Comparison of ENCODE assay signal across 8 mouse cellular contexts in genomic region chr8:121108657-121109056, GRCm38 (mm10). TPM values are rescaled to one million over a fixed set of nuclear protein-coding genes. Genes with fewer than 3 reads are reported as not detected.
DNase-seq lines count a peak whose midpoint lies in the region; ATAC-seq and TF ChIP-seq lines count a peak whose summit lies in the region.

No protein-coding gene starts in this region.

- no peak for TF ChIP-seq CTCF in C2C12 (IDR thresholded peaks at IDR 0.05; ENCODE audit: control insufficient read depth, insufficient read depth, insufficient read length)

- H3ac ChIP-seq in C2C12 (ENCODE audit: control insufficient read depth, insufficient read length, low read depth) = peak overlapping the region; percentile 47

- peak overlapping the region; percentile 95 for H3K4me3 ChIP-seq in heart, embryonic 10.5 days
- peak overlapping the region; percentile 66 for H3K4me3 ChIP-seq in C2C12 (ENCODE audit: insufficient read depth, poor library complexity, severe bottlenecking)
- H3K4me3 ChIP-seq in forebrain, embryonic 14.5 days (ENCODE audit: low read depth, low read length) = peak overlapping the region; percentile 79
- peak overlapping the region; percentile 82 for H3K4me3 ChIP-seq in liver, embryonic 15.5 days (replicated peaks)

- no peaks in the 10 kb centered on the region for H3K79me3 ChIP-seq in C2C12 (ENCODE audit: low read depth)

- H3K4me1 ChIP-seq in heart, embryonic 10.5 days = peaks cover 41% of the 10 kb centered on the region
- H3K4me1 ChIP-seq in forebrain, embryonic 14.5 days (ENCODE audit: control insufficient read depth, insufficient read depth, low read length) = peaks cover 6% of the 10 kb centered on the region; the same call in 1 of the 2 replicates
- H3K4me1 ChIP-seq in liver, embryonic 15.5 days (replicated peaks) = peaks cover 25% of the 10 kb centered on the region

- peaks cover 19% of the 10 kb centered on the region for H3K79me2 ChIP-seq in C2C12 (ENCODE audit: control insufficient read depth, insufficient read depth)

- H3K9ac ChIP-seq in forebrain, embryonic 14.5 days (ENCODE audit: low read length) = peak overlapping the region; percentile 85
- H3K9ac ChIP-seq in liver, embryonic 15.5 days = peak overlapping the region; percentile 71

- H3K9me3 ChIP-seq in heart, embryonic 10.5 days = no peaks in the 10 kb centered on the region
- no peaks in the 10 kb centered on the region for H3K9me3 ChIP-seq in forebrain, embryonic 14.5 days (replicated peaks; ENCODE audit: control insufficient read depth, low read length)
- no peaks in the 10 kb centered on the region for H3K9me3 ChIP-seq in liver, embryonic 15.5 days (replicated peaks)

- H3K4me2 ChIP-seq in forebrain, embryonic 14.5 days (ENCODE audit: low read length) = peak overlapping the region; percentile 82
- peak overlapping the region; percentile 86 for H3K4me2 ChIP-seq in liver, embryonic 15.5 days

- no peak for DNase-seq in heart, embryonic 10.5 days (ENCODE audit: low spot score)
- no peak for DNase-seq in heart, adult 9 months (ENCODE audit: low spot score in 2 of 2)
- DNase-seq in forebrain, embryonic 14.5 days (ENCODE audit: low spot score) = no peak
- no peak for DNase-seq in cerebellum, adult 9-11 months
- no peak for DNase-seq in gastrocnemius, adult 18-20 months (ENCODE audit: low spot score)

- WGBS in heart, embryonic 10.5 days = 15% methylated on average over 5 of the region's 5 CpGs
- 10% methylated on average over 5 of the region's 5 CpGs for WGBS in forebrain, embryonic 14.5 days
- WGBS in liver, embryonic 15.5 days (ENCODE audit: insufficient replicate concordance) = 6% methylated on average over 5 of the region's 5 CpGs

- H3K27ac ChIP-seq in heart, embryonic 10.5 days = peak overlapping the region; percentile 95
- no peak overlapping the region for H3K27ac ChIP-seq in forebrain, embryonic 14.5 days (ENCODE audit: low read depth, low read length)
- no peak overlapping the region for H3K27ac ChIP-seq in liver, embryonic 15.5 days (replicated peaks)

- no peak for ATAC-seq in forebrain, embryonic 14.5 days
- ATAC-seq in liver, embryonic 15.5 days (ENCODE audit: insufficient read depth) = no peak
- no peak for ATAC-seq in megakaryocyte-erythroid progenitor cell, adult 5-6 weeks (replicated peaks; ENCODE audit: low FRiP score, low TSS enrichment, poor library complexity, severe bottlenecking)

- H3K36me3 ChIP-seq in heart, embryonic 10.5 days = peaks cover 20% of the 10 kb centered on the region
- H3K36me3 ChIP-seq in C2C12 (ENCODE audit: control insufficient read depth, insufficient read depth) = peaks cover 8% of the 10 kb centered on the region
- peaks cover 10% of the 10 kb centered on the region; the same call in 1 of the 2 replicates for H3K36me3 ChIP-seq in forebrain, embryonic 14.5 days (ENCODE audit: control insufficient read depth, insufficient read depth, low read length)
- peaks cover 14% of the 10 kb centered on the region; the same call in 1 of the 2 replicates for H3K36me3 ChIP-seq in liver, embryonic 15.5 days (replicated peaks)

- H3K27me3 ChIP-seq in heart, embryonic 10.5 days (ENCODE audit: insufficient read depth, poor library complexity, severe bottlenecking) = peaks cover 30% of the 10 kb centered on the region
- no peaks in the 10 kb centered on the region for H3K27me3 ChIP-seq in C2C12 (ENCODE audit: control insufficient read depth, insufficient read depth, insufficient read length)
- H3K27me3 ChIP-seq in forebrain, embryonic 14.5 days (replicated peaks; ENCODE audit: control insufficient read depth, insufficient read depth, low read length) = peaks cover 3% of the 10 kb centered on the region
- peaks cover 28% of the 10 kb centered on the region for H3K27me3 ChIP-seq in liver, embryonic 15.5 days

TF ChIP-seq in C2C12, 6 proteins besides CTCF, POLR2A, EP300 and RAD21:
- no peak for TF ChIP-seq MAX (IDR thresholded peaks at IDR 0.05)
- no peak for TF ChIP-seq FOSL1 (IDR thresholded peaks at IDR 0.05; ENCODE audit: insufficient read depth, low read length, poor library complexity, severe bottlenecking)
- TF ChIP-seq CEBPB (IDR thresholded peaks at IDR 0.05; ENCODE audit: low read depth) = no peak
- TF ChIP-seq USF1 (IDR thresholded peaks at IDR 0.05; ENCODE audit: low read depth) = no peak
- TF ChIP-seq MYOG (IDR thresholded peaks at IDR 0.05; ENCODE audit: control insufficient read depth, extremely low read depth, insufficient read length) = no peak

RNA-seq across cellular contexts. Expression of gene Mthfsd, which starts 0.5 kb away (rescaled TPM):
- 57.0 and 58.7 TPM in 2 replicates for polyA plus RNA-seq in heart, embryonic 10.5 days (2016; fragmentation: Nextera tagmentation; extraction: Ambion mirVana)
- 22.7 TPM for polyA plus RNA-seq in C2C12 (2012; fragmentation: generic; extraction: Trizol)
- polyA plus RNA-seq in forebrain, embryonic 14.5 days (2014; fragmentation: Nextera tagmentation; extraction: Ambion mirVana) = 47.4 and 47.6 TPM in 2 replicates
- 19.3 and 19.8 TPM in 2 replicates for polyA plus RNA-seq in liver, embryonic 15.5 days (2015; fragmentation: Nextera tagmentation; extraction: Ambion mirVana)
- 41.2 and 48.6 TPM in 2 replicates for total RNA-seq in megakaryocyte-erythroid progenitor cell, adult 5-6 weeks (2014; fragmentation: Nextera tagmentation)
- 13.7 and 24.8 TPM in 2 replicates for total RNA-seq in megakaryocyte-erythroid progenitor cell, adult 5-6 weeks (2017)
- 10 to 100 TPM; 12.8 to 14.7 TPM for total RNA-seq in gastrocnemius, adult 18-20 months (2021)

RNA-seq across cellular contexts. Expression of gene Foxc2, which starts 7.3 kb away (rescaled TPM):
- 12.4 and 14.8 TPM in 2 replicates for polyA plus RNA-seq in heart, embryonic 10.5 days (2016; fragmentation: Nextera tagmentation; extraction: Ambion mirVana)
- 22.9 TPM for polyA plus RNA-seq in C2C12 (2012; fragmentation: generic; extraction: Trizol)
- 1.1 and 2.1 TPM in 2 replicates for polyA plus RNA-seq in forebrain, embryonic 14.5 days (2014; fragmentation: Nextera tagmentation; extraction: Ambion mirVana)
- polyA plus RNA-seq in liver, embryonic 15.5 days (2015; fragmentation: Nextera tagmentation; extraction: Ambion mirVana) = not detected in 2 replicates
- not detected in 2 replicates for total RNA-seq in megakaryocyte-erythroid progenitor cell, adult 5-6 weeks (2014; fragmentation: Nextera tagmentation)
- total RNA-seq in megakaryocyte-erythroid progenitor cell, adult 5-6 weeks (2017) = not detected in 2 replicates
- under 1 TPM; 0.16 to 0.36 TPM for total RNA-seq in gastrocnemius, adult 18-20 months (2021)

RNA-seq across cellular contexts. Expression of gene Foxl1, which starts 19.1 kb away (rescaled TPM):
- polyA plus RNA-seq in heart, embryonic 10.5 days (2016; fragmentation: Nextera tagmentation; extraction: Ambion mirVana) = 0.53 and 2.0 TPM in 2 replicates
- 6.1 TPM for polyA plus RNA-seq in C2C12 (2012; fragmentation: generic; extraction: Trizol)
- 0.13 TPM in 1 of 2 replicates, not detected in the other for polyA plus RNA-seq in forebrain, embryonic 14.5 days (2014; fragmentation: Nextera tagmentation; extraction: Ambion mirVana)
- 0.09 and 0.12 TPM in 2 replicates for polyA plus RNA-seq in liver, embryonic 15.5 days (2015; fragmentation: Nextera tagmentation; extraction: Ambion mirVana)
- not detected in 2 replicates for total RNA-seq in megakaryocyte-erythroid progenitor cell, adult 5-6 weeks (2014; fragmentation: Nextera tagmentation)
- not detected in 2 replicates for total RNA-seq in megakaryocyte-erythroid progenitor cell, adult 5-6 weeks (2017)
- not detected for total RNA-seq in gastrocnemius, adult 18-20 months (2021)

RNA-seq across cellular contexts. Expression of gene Foxf1, which starts 24.5 kb away (rescaled TPM):
- 3.1 and 41.3 TPM in 2 replicates for polyA plus RNA-seq in heart, embryonic 10.5 days (2016; fragmentation: Nextera tagmentation; extraction: Ambion mirVana)
- polyA plus RNA-seq in C2C12 (2012; fragmentation: generic; extraction: Trizol) = 0.04 TPM
- 0.52 and 0.69 TPM in 2 replicates for polyA plus RNA-seq in forebrain, embryonic 14.5 days (2014; fragmentation: Nextera tagmentation; extraction: Ambion mirVana)
- 2.8 and 3.0 TPM in 2 replicates for polyA plus RNA-seq in liver, embryonic 15.5 days (2015; fragmentation: Nextera tagmentation; extraction: Ambion mirVana)
- total RNA-seq in megakaryocyte-erythroid progenitor cell, adult 5-6 weeks (2014; fragmentation: Nextera tagmentation) = not detected in 2 replicates
- not detected in 2 replicates for total RNA-seq in megakaryocyte-erythroid progenitor cell, adult 5-6 weeks (2017)
- under 1 TPM; 0.09 to 0.18 TPM for total RNA-seq in gastrocnemius, adult 18-20 months (2021)
